13 mouse cellular contexts compared by ENCODE assay signal in genomic region chr2:29546571-29546970, GRCm38 (mm10).
A peak's percentile ranks its signal among the peaks of the same experiment; 100 is the strongest.
DNase-seq lines count a peak whose midpoint lies in the region; ATAC-seq and TF ChIP-seq lines count a peak whose summit lies in the region.
"Had no signal": no experiment of that assay in that cellular context is flagged by ENCODE, and none has a peak within 500 bp of the region (broad histone marks: within the 10 kb centered on the region; RNA-seq: fewer than 3 reads in every experiment).

No protein-coding gene starts in this region.

- DNase-seq in embryo, embryonic 10 days (ENCODE audit: low spot score), result peak; percentile 47
- no peak for DNase-seq in embryo, embryonic 11 days
- DNase-seq in kidney, adult 9 months, result no peak
- DNase-seq in kidney, postnatal 14 days, result peak; percentile 47
- DNase-seq in neural tube, embryonic 11.5 days (ENCODE audit: low spot score), result no peak
- no peak for DNase-seq in stomach, postnatal 0 days (ENCODE audit: low spot score)
- DNase-seq in frontal cortex, postnatal 36 days (ENCODE audit: low spot score in 2 of 2), result no peak
- DNase-seq: cerebellum, postnatal 25 days; gastrocnemius, postnatal 14 days; heart, postnatal 4 days had no signal

- 6% methylated on average over 12 of the region's 12 CpGs for WGBS in kidney, embryonic 16.5 days
- 20% methylated on average over 12 of the region's 12 CpGs for WGBS in neural tube, embryonic 11.5 days
- WGBS in stomach, postnatal 0 days, result 23% methylated on average over 12 of the region's 12 CpGs

- TF ChIP-seq EP300 in stomach, postnatal 0 days (optimal IDR thresholded peaks at IDR 0.05), result no peak

- no peak overlapping the region for H3K4me3 ChIP-seq in kidney, embryonic 16.5 days (ENCODE audit: low read length)
- H3K4me3 ChIP-seq in neural tube, embryonic 11.5 days (ENCODE audit: low read depth, low read length), result no peak overlapping the region
- H3K4me3 ChIP-seq in stomach, postnatal 0 days (ENCODE audit: low read depth, low read length), result no peak overlapping the region

- ATAC-seq in kidney, embryonic 16.5 days (ENCODE audit: low FRiP score, low TSS enrichment), result no peak
- ATAC-seq in neural tube, embryonic 11.5 days (ENCODE audit: insufficient read depth, low FRiP score, low TSS enrichment), result no peak
- ATAC-seq in stomach, postnatal 0 days (ENCODE audit: low FRiP score, low TSS enrichment), result no peak

- peak overlapping the region; percentile 36 for H3K4me2 ChIP-seq in kidney, embryonic 16.5 days (replicated peaks; ENCODE audit: low read depth, low read length)
- H3K4me2 ChIP-seq in neural tube, embryonic 11.5 days (ENCODE audit: low read depth), result peak overlapping the region; percentile 24; the same call in 1 of the 2 replicates
- no peak overlapping the region for H3K4me2 ChIP-seq in stomach, postnatal 0 days (replicated peaks; ENCODE audit: low read depth)

- TF ChIP-seq CTCF in stomach, postnatal 0 days (IDR thresholded peaks at IDR 0.05; ENCODE audit: low read depth), result no peak

- H3K9ac ChIP-seq in kidney, embryonic 16.5 days (replicated peaks; ENCODE audit: low read length), result no peak overlapping the region
- peak overlapping the region; percentile 26 for H3K9ac ChIP-seq in neural tube, embryonic 11.5 days (ENCODE audit: low read length)
- H3K9ac ChIP-seq in stomach, postnatal 0 days (ENCODE audit: low read length), result no peak overlapping the region
- H3K9ac ChIP-seq: liver, embryonic 14.5 days had no signal

- H3K36me3 ChIP-seq in kidney, embryonic 16.5 days (ENCODE audit: insufficient read depth, low read length), result no peaks in the 10 kb centered on the region
- H3K36me3 ChIP-seq in neural tube, embryonic 11.5 days (ENCODE audit: control insufficient read depth, insufficient read depth, low read length), result no peaks in the 10 kb centered on the region
- no peaks in the 10 kb centered on the region for H3K36me3 ChIP-seq in stomach, postnatal 0 days (ENCODE audit: control insufficient read depth, insufficient read depth, low read length)
- H3K36me3 ChIP-seq: G1E had no signal

- no peak overlapping the region for H3K27ac ChIP-seq in kidney, embryonic 16.5 days (ENCODE audit: low read length)
- no peak overlapping the region for H3K27ac ChIP-seq in neural tube, embryonic 11.5 days (ENCODE audit: low read depth, low read length)
- no peak overlapping the region for H3K27ac ChIP-seq in stomach, postnatal 0 days (replicated peaks)
- H3K27ac ChIP-seq: liver, embryonic 14.5 days had no signal

- H3K27me3 ChIP-seq in kidney, embryonic 16.5 days (ENCODE audit: insufficient read depth, low read length), result no peaks in the 10 kb centered on the region
- no peaks in the 10 kb centered on the region for H3K27me3 ChIP-seq in neural tube, embryonic 11.5 days (ENCODE audit: control insufficient read depth, insufficient read depth, low read length)
- H3K27me3 ChIP-seq in stomach, postnatal 0 days (ENCODE audit: control insufficient read depth, insufficient read depth, low read length), result no peaks in the 10 kb centered on the region

- peaks cover 10% of the 10 kb centered on the region for H3K4me1 ChIP-seq in kidney, embryonic 16.5 days (ENCODE audit: insufficient read depth, low read length)
- peaks cover 5% of the 10 kb centered on the region for H3K4me1 ChIP-seq in neural tube, embryonic 11.5 days (ENCODE audit: control insufficient read depth, insufficient read depth, low read length)
- no peaks in the 10 kb centered on the region for H3K4me1 ChIP-seq in stomach, postnatal 0 days (replicated peaks; ENCODE audit: control insufficient read depth, insufficient read depth)

- no peaks in the 10 kb centered on the region for H3K9me3 ChIP-seq in kidney, embryonic 16.5 days (ENCODE audit: low read length)
- no peaks in the 10 kb centered on the region for H3K9me3 ChIP-seq in neural tube, embryonic 11.5 days (ENCODE audit: control insufficient read depth, low read length)
- H3K9me3 ChIP-seq in stomach, postnatal 0 days (ENCODE audit: control insufficient read depth, low read length), result no peaks in the 10 kb centered on the region
- H3K9me3 ChIP-seq: G1E had no signal

Comparison
In these comparisons a context has a peak if more than half of its experiments do, and no peak if none do; other contexts are left out.
1. DNase-seq: peak in embryo, embryonic 10 days (single experiment) and kidney, postnatal 14 days (single experiment); none in embryo, embryonic 11 days (single experiment), kidney, adult 9 months (single experiment), neural tube, embryonic 11.5 days (single experiment), stomach, postnatal 0 days (single experiment) and frontal cortex, postnatal 36 days (0 of 2).